Mouse (Mus musculus) activated CD4-positive, CD25-positive, alpha-beta regulatory T cell, adult 4 months (primary cell): ENCODE results near the gene Rbfox2. TPM values are rescaled to one million over a fixed set of nuclear protein-coding genes. Genes with fewer than 3 reads are reported as not detected.
A peak's percentile ranks its signal among the peaks of the same experiment; 100 is the strongest.
"Not testable (repeated sequence)": the region's sequence is repeated elsewhere in the genome, so short reads cannot be mapped to it uniquely, and the experiment has no call there.

Experiments used
- ATAC-seq: one replicate; pipeline ENCODE4 v1.8.0; 2017
- polyA plus RNA-seq, 2 experiments: library from polyadenylated mRNA; unstranded; fragments of 100-300 nt; shearing (Covaris generic); gene quantifications; one replicate each; pipeline ENCODE4 v1.2.1; 2017

Gene Rbfox2
- polyA plus RNA-seq: under 1 TPM in 1 of 2 experiments, not detected in 1; 0.05 TPM

- peak; percentile 23 for ATAC-seq
These were observed at the start of gene Rbfox2 for GRCm38 (mm10) chr15:77306547-77307261. Gene Rbfox2, minus strand, starts transcription at chr15:77307004.

GRCm38 (mm10) chr15:77356248-77356810, 49.5 kb upstream of the Rbfox2 start:
- no peak for ATAC-seq

- no peak for ATAC-seq
These were observed 48.2 kb upstream of the Rbfox2 start for GRCm38 (mm10) chr15:77354848-77355551.

- no peak for ATAC-seq
These were observed 47.7 kb upstream of the Rbfox2 start for GRCm38 (mm10) chr15:77354496-77354847.

- no peak for ATAC-seq
These were observed 47.0 kb upstream of the Rbfox2 start for GRCm38 (mm10) chr15:77353764-77354163.

GRCm38 (mm10) chr15:77352863-77353262, 46.1 kb upstream of the Rbfox2 start:
- ATAC-seq: no peak

GRCm38 (mm10) chr15:77350117-77350516, 43.3 kb upstream of the Rbfox2 start:
- no peak for ATAC-seq

- ATAC-seq: no peak
These were observed 41.3 kb upstream of the Rbfox2 start for GRCm38 (mm10) chr15:77348146-77348545.

- no peak for ATAC-seq
These were observed 37.6 kb upstream of the Rbfox2 start for GRCm38 (mm10) chr15:77344127-77345125.

GRCm38 (mm10) chr15:77343527-77344091, 36.8 kb upstream of the Rbfox2 start:
- no peak for ATAC-seq

- ATAC-seq: no peak
These were observed 36.2 kb upstream of the Rbfox2 start for GRCm38 (mm10) chr15:77342962-77343526.

- no peak for ATAC-seq
These were observed 35.2 kb upstream of the Rbfox2 start for GRCm38 (mm10) chr15:77342005-77342404.

GRCm38 (mm10) chr15:77340581-77340980, 33.8 kb upstream of the Rbfox2 start:
- no peak for ATAC-seq

GRCm38 (mm10) chr15:77338924-77339429, 32.2 kb upstream of the Rbfox2 start:
- ATAC-seq: no peak

GRCm38 (mm10) chr15:77338451-77338850, 31.6 kb upstream of the Rbfox2 start:
- no peak for ATAC-seq

GRCm38 (mm10) chr15:77337926-77338325, 31.1 kb upstream of the Rbfox2 start:
- ATAC-seq: no peak

GRCm38 (mm10) chr15:77336968-77337341, 30.2 kb upstream of the Rbfox2 start:
- no peak for ATAC-seq

- no peak for ATAC-seq
These were observed 29.6 kb upstream of the Rbfox2 start for GRCm38 (mm10) chr15:77336287-77336967.

- not testable (repeated sequence) for ATAC-seq
These were observed 28.4 kb upstream of the Rbfox2 start for GRCm38 (mm10) chr15:77335185-77335584.

GRCm38 (mm10) chr15:77332272-77332991, 25.6 kb upstream of the Rbfox2 start:
- no peak for ATAC-seq
